Mouse (Mus musculus): Measurements from ENCODE around the gene Arrdc5. TPM values are rescaled to one million over a fixed set of nuclear protein-coding genes. Genes with fewer than 3 reads are reported as not detected.

Gene Arrdc5
- total and polyA plus RNA-seq, 3 experiments: not detected

- peaks cover 3 to 4% of the 10 kb centered on the region in 2 experiments; a peak in 2 of 4 replicates for H3K4me1 ChIP-seq (ENCODE audit: control insufficient read depth in 1 of 2, insufficient read depth in 2 of 2, low read length in 2 of 2)
These were observed 28.4 kb downstream of the Arrdc5 start for GRCm38 (mm10) chr17:56271609-56272253.

GRCm38 (mm10) chr17:56269741-56270140 is 30.3 kb downstream of the Arrdc5 start:
- H3K36me3 ChIP-seq (ENCODE audit: control insufficient read depth in 1 of 2, insufficient read depth in 2 of 2, low read length in 2 of 2): peaks cover 0 to 7% of the 10 kb centered on the region in 2 experiments; a peak in 3 of 4 replicates
- peak overlapping the region in 1 of 2 experiments; percentile 74; a peak in 3 of 4 replicates for H3K4me3 ChIP-seq (ENCODE audit: control insufficient read depth in 1 of 2, insufficient read depth in 1 of 2, low read depth in 2 of 2, low read length in 2 of 2)
- no peak for DNase-seq (ENCODE audit: low read depth, low spot score)
- TF ChIP-seq NELFE (IDR thresholded peaks at IDR 0.05; ENCODE audit: low read depth, low read length) (no peak), SMC3 (IDR thresholded peaks at IDR 0.05; ENCODE audit: low read depth, low read length) (no peak), TBP (IDR thresholded peaks at IDR 0.05; ENCODE audit: low read depth, low read length) (no peak), BHLHE40 (IDR thresholded peaks at IDR 0.05; ENCODE audit: borderline replicate concordance, low read depth, low read length) (no peak), GABPA (IDR thresholded peaks at IDR 0.05; ENCODE audit: low read depth, low read length) (no peak), JUND (IDR thresholded peaks at IDR 0.05; ENCODE audit: low read depth, low read length) (no peak), SIN3A (IDR thresholded peaks at IDR 0.05; ENCODE audit: low read length) (no peak), ETS1 (IDR thresholded peaks at IDR 0.05; ENCODE audit: low read depth, low read length) (no peak), MEF2A (IDR thresholded peaks at IDR 0.05; ENCODE audit: extremely low read depth, insufficient replicate concordance, low read depth, low read length, poor library complexity, severe bottlenecking) (no peak), RAD21 (IDR thresholded peaks at IDR 0.05; ENCODE audit: low read depth, low read length) (no peak), TCF12 (IDR thresholded peaks at IDR 0.05; ENCODE audit: low read depth, low read length) (no peak), ZKSCAN1 (IDR thresholded peaks at IDR 0.05; ENCODE audit: low read depth, low read length) (no peak), CHD1 (IDR thresholded peaks at IDR 0.05; ENCODE audit: low read depth, low read length) (no peak), MYC (IDR thresholded peaks at IDR 0.05; ENCODE audit: low read depth, low read length) (no peak), GATA1 (IDR thresholded peaks at IDR 0.05; ENCODE audit: low read depth, low read length) (no peak), TAL1 (IDR thresholded peaks at IDR 0.05; ENCODE audit: low read length) (no peak), CHD2 (IDR thresholded peaks at IDR 0.05; ENCODE audit: low read length) (no peak), USF2 (IDR thresholded peaks at IDR 0.05; ENCODE audit: borderline replicate concordance in 1 of 2, insufficient read depth in 1 of 2, low read depth in 1 of 2, low read length in 2 of 2) (no peak)
- no peaks in the 10 kb centered on the region for H3K9me3 ChIP-seq (replicated peaks; ENCODE audit: insufficient read depth, low read length)
- peaks cover 2% of the 10 kb centered on the region; the same call in 1 of the 2 replicates for H3K79me2 ChIP-seq (ENCODE audit: control insufficient read depth, insufficient read depth, low read length, poor library complexity)
- peak overlapping the region; percentile 88 for H3K9ac ChIP-seq (ENCODE audit: control insufficient read depth, low read depth, low read length, poor library complexity, severe bottlenecking)
- H3K27me3 ChIP-seq (ENCODE audit: control insufficient read depth in 1 of 2, insufficient read depth in 2 of 2, low read length in 2 of 2): no peaks in the 10 kb centered on the region
- peaks cover 0 to 13% of the 10 kb centered on the region in 2 experiments; a peak in 2 of 4 replicates for H3K4me1 ChIP-seq (ENCODE audit: control insufficient read depth in 1 of 2, insufficient read depth in 2 of 2, low read length in 2 of 2)
- H3K27ac ChIP-seq (ENCODE audit: control insufficient read depth, low read depth, low read length): peak overlapping the region; percentile 83

More at GRCm38 (mm10) chr17:56271609-56272253, 28.4 kb downstream of the Arrdc5 start:
- Histone ChIP-seq H3K79me2 (ENCODE audit: control insufficient read depth, insufficient read depth, low read length, poor library complexity) (peaks cover 7% of the 10 kb centered on the region), H3K27ac (ENCODE audit: control insufficient read depth, low read depth, low read length) (no peak overlapping the region), H3K9ac (ENCODE audit: control insufficient read depth, low read depth, low read length, poor library complexity, severe bottlenecking) (no peak overlapping the region), H3K9me3 (replicated peaks; ENCODE audit: insufficient read depth, low read length) (no peaks in the 10 kb centered on the region), H3K4me3 (ENCODE audit: control insufficient read depth in 1 of 2, insufficient read depth in 1 of 2, low read depth in 2 of 2, low read length in 2 of 2) (no peak overlapping the region), H3K27me3 (ENCODE audit: control insufficient read depth in 1 of 2, insufficient read depth in 2 of 2, low read length in 2 of 2) (no peaks in the 10 kb centered on the region), H3K36me3 (ENCODE audit: control insufficient read depth in 1 of 2, insufficient read depth in 2 of 2, low read length in 2 of 2) (peaks cover 0 to 7% of the 10 kb centered on the region in 2 experiments; a peak in 3 of 4 replicates)
- TF ChIP-seq SIN3A (IDR thresholded peaks at IDR 0.05; ENCODE audit: low read length) (no peak), MAX (IDR thresholded peaks at IDR 0.05; ENCODE audit: low read length) (no peak), GABPA (IDR thresholded peaks at IDR 0.05; ENCODE audit: low read depth, low read length) (no peak), CHD1 (IDR thresholded peaks at IDR 0.05; ENCODE audit: low read depth, low read length) (no peak), USF2 (IDR thresholded peaks at IDR 0.05; ENCODE audit: borderline replicate concordance in 1 of 2, insufficient read depth in 1 of 2, low read depth in 1 of 2, low read length in 2 of 2) (no peak), UBTF (IDR thresholded peaks at IDR 0.05; ENCODE audit: borderline replicate concordance, insufficient read depth, low read depth, low read length) (no peak), CTCF (IDR thresholded peaks at IDR 0.05 in 2 of 3, conservative IDR thresholded peaks at IDR 0.05 in 1 of 3; ENCODE audit: control insufficient read depth in 1 of 3, insufficient read depth in 1 of 3, low read depth in 2 of 3, low read length in 3 of 3, poor library complexity in 1 of 3, severe bottlenecking in 1 of 3) (no peak), POLR2AphosphoS2 (IDR thresholded peaks at IDR 0.05; ENCODE audit: low read length) (no peak), ZC3H11A (IDR thresholded peaks at IDR 0.05; ENCODE audit: low read depth, low read length) (no peak), ELF1 (IDR thresholded peaks at IDR 0.05; ENCODE audit: low read depth, low read length) (no peak), NRF1 (IDR thresholded peaks at IDR 0.05; ENCODE audit: insufficient read depth, low read depth, low read length, poor library complexity, severe bottlenecking) (no peak), BHLHE40 (IDR thresholded peaks at IDR 0.05; ENCODE audit: borderline replicate concordance, low read depth, low read length) (no peak), ZNF384 (IDR thresholded peaks at IDR 0.05; ENCODE audit: low read depth, low read length) (no peak), SMC3 (IDR thresholded peaks at IDR 0.05; ENCODE audit: low read depth, low read length) (no peak), E2F4 (IDR thresholded peaks at IDR 0.05; ENCODE audit: borderline replicate concordance, low read depth, low read length) (no peak), POLR2A (IDR thresholded peaks at IDR 0.05; ENCODE audit: control insufficient read depth in 1 of 2, insufficient read depth in 1 of 2, low read depth in 1 of 2, low read length in 2 of 2, poor library complexity in 1 of 2) (no peak), ZKSCAN1 (IDR thresholded peaks at IDR 0.05; ENCODE audit: low read depth, low read length) (no peak)
- no peak for DNase-seq (ENCODE audit: low read depth, low spot score)

All from MEL (cell line).